Mouse (Mus musculus): ENCODE results near the gene Igfn1.

DNA sequence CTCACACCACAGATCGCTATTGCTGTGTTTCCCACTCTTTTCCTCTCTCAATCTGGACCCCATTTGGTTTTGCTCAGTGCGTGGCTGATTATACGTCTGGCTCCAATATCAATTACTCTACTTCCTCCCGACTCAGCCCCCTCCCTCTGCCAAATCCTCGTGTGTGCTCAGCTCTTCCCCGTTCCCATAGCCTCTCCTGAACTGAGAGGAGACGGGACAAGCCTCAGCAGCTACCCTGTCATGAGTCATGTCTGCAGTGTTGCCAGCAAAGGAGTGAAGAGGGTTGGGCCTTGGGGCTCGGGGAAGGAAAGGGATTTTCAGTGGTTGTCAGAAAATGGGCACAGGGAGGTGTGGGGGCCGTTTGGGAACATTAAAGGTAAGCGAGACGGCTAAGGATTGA is 99.4 kb downstream of the Igfn1 start:
- TF ChIP-seq GATA1 (IDR thresholded peaks at IDR 0.05; ENCODE audit: low read length) (no peak), TAL1 (IDR thresholded peaks at IDR 0.05; ENCODE audit: low read length) (no peak)

Measured in erythroblast, embryonic 14.5 days (primary cell).